Mouse (Mus musculus): ENCODE measurements around the gene Ly6g5b. TPM values are rescaled to one million over a fixed set of nuclear protein-coding genes. Genes with fewer than 3 reads are reported as not detected.

Gene Ly6g5b
- polyA plus RNA-seq, 1 experiment from 2014 or later = 0.49 TPM

DNA sequence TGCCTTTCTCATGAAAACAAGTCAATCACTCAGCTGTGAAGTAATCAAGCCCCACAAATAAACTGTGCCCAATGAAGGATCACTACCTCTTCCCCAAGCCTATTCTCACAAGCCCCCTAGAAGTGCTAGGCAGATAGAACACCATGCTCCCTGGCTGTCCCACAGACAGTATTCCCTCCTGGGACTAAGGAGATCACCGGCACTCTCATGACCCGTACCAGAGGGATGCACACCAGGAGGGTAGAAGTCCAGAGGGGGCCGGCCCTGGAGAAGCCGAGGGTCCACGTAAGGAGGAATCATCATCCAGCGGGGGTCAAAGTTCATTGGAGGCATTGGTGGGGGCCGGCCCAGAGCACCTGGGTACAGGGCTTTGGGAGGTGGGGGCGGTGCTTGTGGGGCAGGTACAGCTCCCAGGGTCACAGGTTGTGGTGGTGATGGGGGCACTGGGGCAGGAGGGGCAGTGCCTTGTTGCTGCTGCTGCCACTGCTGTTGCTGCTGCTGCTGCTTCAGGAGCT, 42.5 kb upstream of the Ly6g5b start:
- Histone ChIP-seq H3K36me3 (ENCODE audit: control insufficient read depth, insufficient read depth, low read length) (peaks cover 97% of the 10 kb centered on the region), H3K27ac (ENCODE audit: low read length) (no peak overlapping the region), H3K27me3 (ENCODE audit: control insufficient read depth, insufficient read depth, low read length) (no peaks in the 10 kb centered on the region), H3K9me3 (ENCODE audit: control insufficient read depth, low read depth, low read length) (no peaks in the 10 kb centered on the region), H3K4me1 (ENCODE audit: control insufficient read depth, insufficient read depth, low read length) (peaks cover 9% of the 10 kb centered on the region), H3K9ac (replicated peaks; ENCODE audit: low read depth, low read length) (no peak overlapping the region), H3K4me3 (ENCODE audit: low read depth, low read length) (no peak overlapping the region), H3K4me2 (replicated peaks; ENCODE audit: low read depth, low read length) (no peak overlapping the region)
- WGBS = 87% methylated on average over 8 of the region's 8 CpGs
- ATAC-seq (ENCODE audit: insufficient number of reproducible peaks, insufficient read depth, low FRiP score, low read depth) = no peak

DNA sequence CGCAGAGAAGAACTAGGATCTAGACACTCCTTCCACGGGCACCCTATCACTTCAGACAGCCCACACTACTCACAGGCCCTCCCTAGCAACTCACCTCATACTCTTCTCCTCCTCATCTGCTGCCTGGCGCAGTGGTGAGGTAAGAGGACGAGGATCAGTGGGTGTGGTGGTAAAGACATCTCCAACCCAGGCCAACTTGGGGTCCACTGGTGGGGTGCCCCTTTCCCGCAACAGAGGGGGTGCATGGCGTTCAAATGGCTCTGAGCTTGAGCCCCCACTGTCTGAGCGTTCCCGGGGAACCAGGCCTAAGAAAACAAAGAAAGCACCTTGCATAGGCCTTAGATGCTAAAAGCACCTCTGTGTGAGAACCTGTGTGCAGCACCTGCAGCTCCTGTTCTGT, 42.0 kb upstream of the Ly6g5b start:
- Histone ChIP-seq H3K27me3 (ENCODE audit: control insufficient read depth, insufficient read depth, low read length) (no peaks in the 10 kb centered on the region), H3K9ac (replicated peaks; ENCODE audit: low read depth, low read length) (no peak overlapping the region), H3K4me3 (ENCODE audit: low read depth, low read length) (no peak overlapping the region), H3K36me3 (ENCODE audit: control insufficient read depth, insufficient read depth, low read length) (peaks cover 100% of the 10 kb centered on the region), H3K4me2 (replicated peaks; ENCODE audit: low read depth, low read length) (no peak overlapping the region), H3K4me1 (ENCODE audit: control insufficient read depth, insufficient read depth, low read length) (peaks cover 4% of the 10 kb centered on the region; the same call in 1 of the 2 replicates), H3K9me3 (ENCODE audit: control insufficient read depth, low read depth, low read length) (no peaks in the 10 kb centered on the region), H3K27ac (ENCODE audit: low read length) (no peak overlapping the region)
- 89% methylated on average over 8 of the region's 8 CpGs for WGBS
- ATAC-seq (ENCODE audit: insufficient number of reproducible peaks, insufficient read depth, low FRiP score, low read depth) = no peak

DNA sequence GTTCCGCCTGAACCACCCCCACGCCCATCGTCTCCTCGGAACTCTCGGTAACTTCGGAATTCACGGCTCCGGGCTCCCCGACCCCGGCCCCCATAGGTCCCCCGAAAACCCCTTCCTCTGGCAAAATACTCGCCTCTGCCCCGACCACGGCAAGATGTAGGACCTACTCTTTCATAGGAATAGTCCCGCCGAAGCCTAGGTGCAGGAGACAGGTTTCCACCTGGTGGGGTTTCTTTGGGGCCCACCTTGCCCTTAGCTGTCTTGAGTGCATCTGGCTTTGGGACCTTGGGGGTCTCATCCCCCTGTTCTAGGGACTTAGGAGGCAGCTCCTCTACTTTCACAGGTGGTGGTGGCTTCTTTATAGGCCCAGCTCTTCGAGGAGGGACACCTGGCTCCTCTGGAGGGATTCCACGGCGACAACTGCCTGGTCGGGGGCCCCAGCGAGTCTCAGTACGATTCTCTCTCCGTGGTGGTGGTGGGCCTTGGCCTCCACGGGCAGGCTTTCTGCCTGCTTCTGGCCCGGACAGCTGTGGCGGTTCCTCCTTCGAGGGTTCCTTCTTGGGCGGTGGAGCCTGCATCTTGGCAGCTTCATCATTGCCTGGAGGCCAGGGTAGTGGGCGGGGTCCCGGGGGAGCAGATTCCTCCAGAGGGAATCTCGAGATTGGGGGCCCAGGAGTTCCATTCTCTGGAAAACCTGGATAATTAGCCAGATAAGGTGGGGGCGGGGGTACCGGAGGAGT, 41.4 kb upstream of the Ly6g5b start:
- no peak overlapping the region for H3K27ac ChIP-seq (ENCODE audit: low read length)
- no peak overlapping the region for H3K4me2 ChIP-seq (replicated peaks; ENCODE audit: low read depth, low read length)
- H3K36me3 ChIP-seq (ENCODE audit: control insufficient read depth, insufficient read depth, low read length) = peaks cover 99% of the 10 kb centered on the region
- no peak overlapping the region for H3K4me3 ChIP-seq (ENCODE audit: low read depth, low read length)
- ATAC-seq (ENCODE audit: insufficient number of reproducible peaks, insufficient read depth, low FRiP score, low read depth) = no peak
- no peaks in the 10 kb centered on the region for H3K27me3 ChIP-seq (ENCODE audit: control insufficient read depth, insufficient read depth, low read length)
- no peaks in the 10 kb centered on the region for H3K9me3 ChIP-seq (ENCODE audit: control insufficient read depth, low read depth, low read length)
- WGBS = 91% methylated on average over 33 of the region's 33 CpGs
- no peak overlapping the region for H3K9ac ChIP-seq (replicated peaks; ENCODE audit: low read depth, low read length)
- no peaks in the 10 kb centered on the region for H3K4me1 ChIP-seq (ENCODE audit: control insufficient read depth, insufficient read depth, low read length)

GRCm38 (mm10) chr17:35155451-35155850, 40.2 kb upstream of the Ly6g5b start:
- no peaks in the 10 kb centered on the region for H3K9me3 ChIP-seq (ENCODE audit: control insufficient read depth, low read depth, low read length)
- 87% methylated on average over 12 of the region's 12 CpGs for WGBS

GRCm38 (mm10) chr17:35154616-35155015, 39.4 kb upstream of the Ly6g5b start:
- no peak overlapping the region for H3K9ac ChIP-seq (replicated peaks; ENCODE audit: low read depth, low read length)
- no peaks in the 10 kb centered on the region for H3K4me1 ChIP-seq (ENCODE audit: control insufficient read depth, insufficient read depth, low read length)
- no peak overlapping the region for H3K4me2 ChIP-seq (replicated peaks; ENCODE audit: low read depth, low read length)
- no peaks in the 10 kb centered on the region for H3K9me3 ChIP-seq (ENCODE audit: control insufficient read depth, low read depth, low read length)
- H3K27ac ChIP-seq (ENCODE audit: low read length) = no peak overlapping the region
- H3K27me3 ChIP-seq (ENCODE audit: control insufficient read depth, insufficient read depth, low read length) = no peaks in the 10 kb centered on the region
- 81% methylated on average over 7 of the region's 7 CpGs for WGBS
- peaks cover 96% of the 10 kb centered on the region for H3K36me3 ChIP-seq (ENCODE audit: control insufficient read depth, insufficient read depth, low read length)
- no peak overlapping the region for H3K4me3 ChIP-seq (ENCODE audit: low read depth, low read length)
- no peak for ATAC-seq (ENCODE audit: insufficient number of reproducible peaks, insufficient read depth, low FRiP score, low read depth)

More at GRCm38 (mm10) chr17:35155451-35155850, 40.2 kb upstream of the Ly6g5b start:
- no peak overlapping the region for H3K27ac ChIP-seq (ENCODE audit: low read length)
- no peak overlapping the region for H3K4me2 ChIP-seq (replicated peaks; ENCODE audit: low read depth, low read length)
- H3K36me3 ChIP-seq (ENCODE audit: control insufficient read depth, insufficient read depth, low read length) = peaks cover 96% of the 10 kb centered on the region
- no peaks in the 10 kb centered on the region for H3K27me3 ChIP-seq (ENCODE audit: control insufficient read depth, insufficient read depth, low read length)
- H3K4me3 ChIP-seq (ENCODE audit: low read depth, low read length) = no peak overlapping the region
- ATAC-seq (ENCODE audit: insufficient number of reproducible peaks, insufficient read depth, low FRiP score, low read depth) = no peak
- H3K9ac ChIP-seq (replicated peaks; ENCODE audit: low read depth, low read length) = no peak overlapping the region
- H3K4me1 ChIP-seq (ENCODE audit: control insufficient read depth, insufficient read depth, low read length) = no peaks in the 10 kb centered on the region

- WGBS = 81% methylated on average over 4 of the region's 4 CpGs
- Histone ChIP-seq H3K9ac (replicated peaks; ENCODE audit: low read depth, low read length) (no peak overlapping the region), H3K4me3 (ENCODE audit: low read depth, low read length) (no peak overlapping the region), H3K36me3 (ENCODE audit: control insufficient read depth, insufficient read depth, low read length) (peaks cover 96% of the 10 kb centered on the region), H3K9me3 (ENCODE audit: control insufficient read depth, low read depth, low read length) (no peaks in the 10 kb centered on the region), H3K4me2 (replicated peaks; ENCODE audit: low read depth, low read length) (no peak overlapping the region), H3K27me3 (ENCODE audit: control insufficient read depth, insufficient read depth, low read length) (no peaks in the 10 kb centered on the region), H3K4me1 (ENCODE audit: control insufficient read depth, insufficient read depth, low read length) (no peaks in the 10 kb centered on the region), H3K27ac (ENCODE audit: low read length) (no peak overlapping the region)
- no peak for ATAC-seq (ENCODE audit: insufficient number of reproducible peaks, insufficient read depth, low FRiP score, low read depth)
Observed at GRCm38 (mm10) chr17:35153931-35154330, 38.7 kb upstream of the Ly6g5b start.

DNA sequence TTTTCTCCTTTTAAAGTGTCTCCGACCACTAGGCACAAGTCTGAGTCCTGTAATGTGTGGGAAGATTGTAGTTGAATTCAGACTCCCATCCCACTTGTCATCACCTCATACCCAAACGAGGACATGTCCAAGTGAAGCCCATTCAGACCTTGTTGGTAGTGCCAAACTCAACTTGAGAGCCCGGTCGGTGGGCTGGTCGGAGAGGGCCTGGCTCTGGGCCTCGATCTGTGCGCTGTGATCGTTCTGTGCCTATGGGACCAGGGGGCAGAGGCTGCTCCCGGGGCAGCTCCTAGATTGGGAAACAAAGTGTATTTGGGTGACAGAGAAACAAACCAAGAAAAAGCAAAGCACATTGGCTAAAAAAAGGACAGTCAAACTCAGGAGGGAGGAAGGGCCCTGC, 37.8 kb upstream of the Ly6g5b start:
- H3K4me3 ChIP-seq (ENCODE audit: low read depth, low read length) = no peak overlapping the region
- no peaks in the 10 kb centered on the region for H3K9me3 ChIP-seq (ENCODE audit: control insufficient read depth, low read depth, low read length)
- peaks cover 96% of the 10 kb centered on the region for H3K36me3 ChIP-seq (ENCODE audit: control insufficient read depth, insufficient read depth, low read length)
- H3K4me1 ChIP-seq (ENCODE audit: control insufficient read depth, insufficient read depth, low read length) = no peaks in the 10 kb centered on the region
- no peak overlapping the region for H3K9ac ChIP-seq (replicated peaks; ENCODE audit: low read depth, low read length)
- no peak overlapping the region for H3K27ac ChIP-seq (ENCODE audit: low read length)
- ATAC-seq (ENCODE audit: insufficient number of reproducible peaks, insufficient read depth, low FRiP score, low read depth) = no peak
- H3K27me3 ChIP-seq (ENCODE audit: control insufficient read depth, insufficient read depth, low read length) = no peaks in the 10 kb centered on the region
- no peak overlapping the region for H3K4me2 ChIP-seq (replicated peaks; ENCODE audit: low read depth, low read length)
- WGBS = 87% methylated on average over 9 of the region's 9 CpGs

- 89% methylated on average over 4 of the region's 4 CpGs for WGBS
- no peaks in the 10 kb centered on the region for H3K9me3 ChIP-seq (ENCODE audit: control insufficient read depth, low read depth, low read length)
- H3K4me3 ChIP-seq (ENCODE audit: low read depth, low read length) = no peak overlapping the region
- no peaks in the 10 kb centered on the region for H3K27me3 ChIP-seq (ENCODE audit: control insufficient read depth, insufficient read depth, low read length)
- H3K9ac ChIP-seq (replicated peaks; ENCODE audit: low read depth, low read length) = no peak overlapping the region
- H3K27ac ChIP-seq (ENCODE audit: low read length) = no peak overlapping the region
- no peak for ATAC-seq (ENCODE audit: insufficient number of reproducible peaks, insufficient read depth, low FRiP score, low read depth)
- no peak overlapping the region for H3K4me2 ChIP-seq (replicated peaks; ENCODE audit: low read depth, low read length)
- H3K4me1 ChIP-seq (ENCODE audit: control insufficient read depth, insufficient read depth, low read length) = no peaks in the 10 kb centered on the region
- peaks cover 96% of the 10 kb centered on the region for H3K36me3 ChIP-seq (ENCODE audit: control insufficient read depth, insufficient read depth, low read length)
Observed at GRCm38 (mm10) chr17:35152121-35152520, 36.9 kb upstream of the Ly6g5b start.

Measured in stomach, embryonic 14.5 days (tissue).